Comparison of ENCODE assay signal across 29 mouse cellular contexts in the genomic region with DNA sequence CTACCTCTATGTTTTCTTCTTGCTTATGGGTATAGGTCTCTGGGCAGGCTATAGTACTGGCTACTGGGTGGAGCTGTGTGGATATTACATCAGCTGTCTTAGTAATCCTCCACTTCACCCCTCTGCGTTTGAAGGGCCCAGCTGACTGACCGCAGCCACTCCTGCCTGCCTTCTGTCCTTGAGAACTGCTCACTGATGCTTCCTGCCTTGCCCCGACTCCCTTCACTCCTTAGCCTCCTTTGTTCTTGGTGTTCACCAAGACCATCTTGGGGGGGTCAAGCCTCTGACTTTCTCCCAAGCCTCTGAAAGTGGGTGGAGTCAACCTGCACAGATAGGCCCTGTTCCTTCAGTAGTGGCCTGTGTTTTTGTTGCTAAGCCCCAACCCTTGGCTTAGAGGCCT. TPM values are rescaled to one million over a fixed set of nuclear protein-coding genes. Genes with fewer than 3 reads are reported as not detected.
DNase-seq lines count a peak whose midpoint lies in the region; ATAC-seq lines count a peak whose summit lies in the region.
"Had no signal": no experiment of that assay in that cellular context is flagged by ENCODE, and none has a peak within 500 bp of the region (broad histone marks: within the 10 kb centered on the region; RNA-seq: fewer than 3 reads in every experiment).

No protein-coding gene starts in this region.

- no peaks in the 10 kb centered on the region for H3K9me3 ChIP-seq in midbrain, embryonic 11.5 days (ENCODE audit: control insufficient read depth, low read length)
- no peaks in the 10 kb centered on the region for H3K9me3 ChIP-seq in midbrain, embryonic 10.5 days (replicated peaks)
- H3K9me3 ChIP-seq: embryonic facial prominence, embryonic 15.5 days; forebrain, embryonic 15.5 days; G1E; heart, embryonic 12.5 days; hindbrain, embryonic 13.5 days; limb, embryonic 12.5 days; midbrain, embryonic 13.5 days; neural tube, embryonic 12.5 days; stomach, embryonic 15.5 days had no signal

- H3K4me2 ChIP-seq in midbrain, embryonic 11.5 days, result no peak overlapping the region
- H3K4me2 ChIP-seq: embryonic facial prominence, embryonic 15.5 days; forebrain, embryonic 15.5 days; heart, embryonic 12.5 days; hindbrain, embryonic 13.5 days; limb, embryonic 12.5 days; liver, embryonic 11.5 days; midbrain, embryonic 13.5 days; neural tube, embryonic 12.5 days; stomach, embryonic 15.5 days had no signal

- intact Hi-C loops in heart, postnatal 14 days (cut with DNase I), result no loop called here

- no peak overlapping the region for H3K4me3 ChIP-seq in midbrain, embryonic 11.5 days (ENCODE audit: low read depth, low read length)
- no peak overlapping the region for H3K4me3 ChIP-seq in midbrain, embryonic 10.5 days
- H3K4me3 ChIP-seq: embryonic facial prominence, embryonic 15.5 days; forebrain, embryonic 15.5 days; heart, embryonic 12.5 days; hindbrain, embryonic 13.5 days; layer of hippocampus, adult 2 months; limb, embryonic 12.5 days; midbrain, embryonic 13.5 days; neural tube, embryonic 12.5 days; stomach, embryonic 15.5 days had no signal

- H3K4me1 ChIP-seq in midbrain, embryonic 11.5 days (ENCODE audit: control insufficient read depth, insufficient read depth, low read length), result peaks cover 10% of the 10 kb centered on the region
- H3K4me1 ChIP-seq in midbrain, embryonic 10.5 days, result peaks cover 29% of the 10 kb centered on the region

- peaks cover 5% of the 10 kb centered on the region; the same call in 1 of the 2 replicates for H3K27me3 ChIP-seq in midbrain, embryonic 11.5 days (ENCODE audit: control insufficient read depth, insufficient read depth, low read length)
- H3K27me3 ChIP-seq in midbrain, embryonic 10.5 days (ENCODE audit: low read depth, poor library complexity, severe bottlenecking), result peaks cover 48% of the 10 kb centered on the region

- ATAC-seq in midbrain, embryonic 11.5 days (ENCODE audit: low FRiP score), result no peak
- ATAC-seq: forebrain, embryonic 15.5 days; liver, postnatal 0 days; midbrain, embryonic 13.5 days had no signal

- peak; percentile 76 to 88 for DNase-seq in adrenal gland, adult (ENCODE audit: inconsistent age in 2 of 2, low spot score in 1 of 2)
- DNase-seq in adrenal gland, postnatal 4 days (ENCODE audit: low spot score in 2 of 2), result no peak
- peak; percentile 26 for DNase-seq in midbrain, embryonic 11.5 days (ENCODE audit: low spot score, missing footprints)
- DNase-seq in midbrain, embryonic 10.5 days (ENCODE audit: low spot score), result no peak
- DNase-seq in MN1 (ENCODE audit: low spot score), result peak; percentile 7
- DNase-seq in adrenal gland, postnatal 25 days, result peak; percentile 47
- no peak for DNase-seq in heart, postnatal 14 days
- no peak for DNase-seq in frontal cortex, postnatal 10 days (ENCODE audit: low spot score in 2 of 2)
- DNase-seq: cerebellum, adult 9-10 months; heart, adult 18-20 months; heart, postnatal 10 days; kidney, adult 9 months; kidney, postnatal 14 days; liver, postnatal 0 days; lung, postnatal 10 days had no signal

- no peak overlapping the region for H3K27ac ChIP-seq in midbrain, embryonic 11.5 days (ENCODE audit: low read depth, low read length)
- no peak overlapping the region for H3K27ac ChIP-seq in midbrain, embryonic 10.5 days (replicated peaks)
- H3K27ac ChIP-seq: forebrain, embryonic 15.5 days; hindbrain, embryonic 13.5 days; midbrain, embryonic 13.5 days; neural tube, embryonic 12.5 days; stomach, embryonic 15.5 days had no signal

- no peak overlapping the region for H3K9ac ChIP-seq in midbrain, embryonic 11.5 days (ENCODE audit: low read length)
- H3K9ac ChIP-seq: embryonic facial prominence, embryonic 15.5 days; forebrain, embryonic 15.5 days; heart, embryonic 12.5 days; hindbrain, embryonic 13.5 days; limb, embryonic 12.5 days; liver, postnatal 0 days; midbrain, embryonic 13.5 days; neural tube, embryonic 12.5 days; stomach, embryonic 15.5 days had no signal

- 69% methylated on average over 3 of the region's 3 CpGs for WGBS in midbrain, embryonic 11.5 days
- 66% methylated on average over 3 of the region's 3 CpGs for WGBS in midbrain, embryonic 10.5 days

- H3K36me3 ChIP-seq in midbrain, embryonic 11.5 days (ENCODE audit: control insufficient read depth, insufficient read depth, low read length), result no peaks in the 10 kb centered on the region
- H3K36me3 ChIP-seq in midbrain, embryonic 10.5 days, result no peaks in the 10 kb centered on the region
- H3K36me3 ChIP-seq: embryonic facial prominence, embryonic 15.5 days; forebrain, embryonic 15.5 days; G1E; heart, embryonic 12.5 days; hindbrain, embryonic 13.5 days; limb, embryonic 12.5 days; midbrain, embryonic 13.5 days; neural tube, embryonic 12.5 days; stomach, embryonic 15.5 days had no signal

RNA-seq across cellular contexts. Expression of a gene that starts 8.3 kb away (rescaled TPM):
- total RNA-seq in adrenal gland, postnatal 4 days (2021), result 100 to 1,000 TPM; 201 to 207 TPM
- polyA plus RNA-seq in midbrain, embryonic 11.5 days (2014; fragmentation: Nextera tagmentation; extraction: Ambion mirVana), result 0.58 and 0.83 TPM in 2 replicates
- polyA plus RNA-seq in midbrain, embryonic 10.5 days (2016; fragmentation: Nextera tagmentation; extraction: Ambion mirVana), result 0.64 and 0.71 TPM in 2 replicates
- 310 and 340 TPM in 2 replicates for total RNA-seq in adrenal gland, postnatal 25 days (2021)
- total RNA-seq in heart, postnatal 14 days (2021), result 1 to 10 TPM; 4.2 to 4.6 TPM
- total RNA-seq: common myeloid progenitor, adult 5-6 weeks; megakaryocyte progenitor cell, adult 5-6 weeks; monocyte, adult 5-6 weeks had no signal
- polyA plus RNA-seq: G1E; liver, embryonic 11.5 days had no signal

RNA-seq across cellular contexts. Expression of a gene that starts 54.3 kb away (rescaled TPM):
- total RNA-seq in adrenal gland, postnatal 4 days (2021), result 10 to 100 TPM; 73.9 to 84.0 TPM
- polyA plus RNA-seq in midbrain, embryonic 11.5 days (2014; fragmentation: Nextera tagmentation; extraction: Ambion mirVana), result 50.7 and 51.9 TPM in 2 replicates
- polyA plus RNA-seq in midbrain, embryonic 10.5 days (2016; fragmentation: Nextera tagmentation; extraction: Ambion mirVana), result 49.1 and 52.4 TPM in 2 replicates
- total RNA-seq in adrenal gland, postnatal 25 days (2021), result 94.6 and 114 TPM in 2 replicates
- total RNA-seq in heart, postnatal 14 days (2021), result 10 to 100 TPM; 48.0 to 49.4 TPM

RNA-seq across cellular contexts. Expression of a gene that starts 58.7 kb away (rescaled TPM):
- 100 to 1,000 TPM; 107 to 109 TPM for total RNA-seq in adrenal gland, postnatal 4 days (2021)
- polyA plus RNA-seq in midbrain, embryonic 11.5 days (2014; fragmentation: Nextera tagmentation; extraction: Ambion mirVana), result 130 and 135 TPM in 2 replicates
- 172 and 173 TPM in 2 replicates for polyA plus RNA-seq in midbrain, embryonic 10.5 days (2016; fragmentation: Nextera tagmentation; extraction: Ambion mirVana)
- 89.9 and 96.0 TPM in 2 replicates for total RNA-seq in adrenal gland, postnatal 25 days (2021)
- total RNA-seq in heart, postnatal 14 days (2021), result 10 to 100 TPM; 53.8 to 57.2 TPM

Comparison
In these comparisons a context has a peak if more than half of its experiments do, and no peak if none do; other contexts are left out.
1. DNase-seq: peak in adrenal gland, adult (2 of 2), midbrain, embryonic 11.5 days (single experiment), MN1 (single experiment) and adrenal gland, postnatal 25 days (single experiment); none in adrenal gland, postnatal 4 days (0 of 2), midbrain, embryonic 10.5 days (single experiment), heart, postnatal 14 days (0 of 2) and frontal cortex, postnatal 10 days (0 of 2).
2. RNA of a gene that starts 8.3 kb away (total RNA-seq): 310 to 340 TPM in adrenal gland, postnatal 25 days and 201 to 207 TPM in adrenal gland, postnatal 4 days; 4.2 to 4.6 TPM in heart, postnatal 14 days; every median in the first group is over 10 times any median in the second.